Mouse (Mus musculus) lung, postnatal 14 days (tissue): ENCODE measurements around the gene Hmgxb4.
"Not testable (repeated sequence)": the region's sequence is repeated elsewhere in the genome, so short reads cannot be mapped to it uniquely, and the experiment has no call there.

ENCODE experiments used
- DNase-seq: peaks from one replicate; pipeline ENCODE4 v3.0.0; 2021

Hmgxb4 gene

DNA sequence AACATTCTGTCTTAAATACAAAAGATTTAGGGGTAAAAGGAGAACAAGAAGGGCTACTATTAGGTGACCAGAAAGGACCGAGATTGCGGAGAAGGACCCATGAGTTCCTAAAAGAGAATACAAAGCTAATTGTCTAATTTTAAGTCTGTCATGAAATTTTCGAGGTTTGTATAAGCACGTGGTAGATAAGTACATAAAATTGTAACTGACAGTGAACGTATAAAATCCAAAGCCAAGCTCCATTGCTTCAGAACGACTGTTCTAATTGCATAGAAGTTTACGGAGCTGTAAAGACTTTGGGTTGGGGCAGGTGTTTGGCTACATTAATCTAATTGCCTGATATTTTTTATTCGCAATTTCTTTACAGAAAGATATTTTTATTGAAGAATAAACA is at the start of gene Hmgxb4:
TSS of gene Hmgxb4 (plus strand) at position 276 of the 394 bp plus-strand sequence.
- no peak for DNase-seq

DNA sequence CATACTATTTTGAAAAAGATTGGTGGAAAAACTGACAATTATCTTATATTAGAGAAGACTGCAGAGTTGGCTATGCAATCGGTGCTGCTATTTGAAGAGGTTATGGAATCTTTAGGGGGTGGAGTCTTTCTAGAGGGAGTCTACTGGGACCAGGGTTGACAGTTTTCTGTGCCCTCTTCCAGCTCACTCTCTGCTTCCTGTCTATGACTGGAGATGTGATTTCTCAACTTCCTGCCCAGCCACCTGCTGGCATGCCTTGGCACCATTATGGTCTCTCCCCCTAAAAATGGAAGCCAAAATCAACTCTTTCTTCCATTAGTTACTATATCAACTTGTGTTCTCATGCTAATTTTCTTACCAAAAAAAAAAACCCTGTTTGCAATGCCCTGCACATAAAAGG is 43.7 kb upstream of the Hmgxb4 start:
- DNase-seq = no peak

- DNase-seq = no peak
These were observed 29.2 kb upstream of the Hmgxb4 start for GRCm38 (mm10) chr8:74963983-74964382.

GRCm38 (mm10) chr8:74970286-74970685 is 22.9 kb upstream of the Hmgxb4 start:
- DNase-seq = not testable (repeated sequence)

DNA sequence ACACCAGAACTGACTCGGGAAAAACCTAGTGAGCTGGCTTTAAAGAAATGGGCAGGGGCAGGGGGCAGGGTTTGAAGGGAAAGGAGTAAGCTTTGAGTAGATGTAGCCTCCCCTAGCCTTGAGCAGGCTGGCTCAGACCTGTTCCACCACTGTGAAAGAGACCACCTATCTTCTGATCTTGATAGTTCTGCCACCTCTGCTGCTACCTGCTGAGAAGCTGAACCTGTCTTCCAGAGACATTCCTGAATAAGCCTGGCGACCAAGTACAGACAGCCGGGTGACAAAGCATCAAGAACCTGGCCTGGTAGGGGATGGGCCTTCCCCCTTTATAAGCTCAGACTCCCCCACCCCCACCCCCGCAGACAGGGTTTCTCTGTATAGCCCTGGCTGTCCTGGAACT is 21.5 kb upstream of the Hmgxb4 start:
- DNase-seq = no peak

- DNase-seq = no peak
These were observed 20.8 kb upstream of the Hmgxb4 start for GRCm38 (mm10) chr8:74972322-74972883.

- DNase-seq = no peak
These were observed 19.9 kb upstream of the Hmgxb4 start for GRCm38 (mm10) chr8:74973121-74973869.

DNA sequence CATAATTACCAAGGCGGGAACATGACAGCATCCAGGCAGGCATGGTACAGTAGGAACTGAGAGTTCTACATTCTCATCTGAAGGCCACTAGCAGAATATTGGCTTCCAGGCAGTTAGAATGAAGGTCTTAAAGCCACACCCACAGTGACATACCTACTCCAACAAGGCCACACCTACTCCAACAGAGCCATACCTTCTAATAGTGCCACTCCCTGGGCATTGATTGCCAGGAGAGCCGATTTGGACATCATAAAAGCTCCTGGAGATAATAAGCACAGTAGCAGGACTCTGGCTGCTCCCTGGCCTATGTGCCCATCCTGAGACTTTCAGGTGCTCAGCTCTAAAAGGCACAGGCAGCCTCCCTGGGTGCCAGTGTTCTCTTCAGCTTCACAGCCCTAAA is 19.3 kb upstream of the Hmgxb4 start:
- no peak for DNase-seq

DNA sequence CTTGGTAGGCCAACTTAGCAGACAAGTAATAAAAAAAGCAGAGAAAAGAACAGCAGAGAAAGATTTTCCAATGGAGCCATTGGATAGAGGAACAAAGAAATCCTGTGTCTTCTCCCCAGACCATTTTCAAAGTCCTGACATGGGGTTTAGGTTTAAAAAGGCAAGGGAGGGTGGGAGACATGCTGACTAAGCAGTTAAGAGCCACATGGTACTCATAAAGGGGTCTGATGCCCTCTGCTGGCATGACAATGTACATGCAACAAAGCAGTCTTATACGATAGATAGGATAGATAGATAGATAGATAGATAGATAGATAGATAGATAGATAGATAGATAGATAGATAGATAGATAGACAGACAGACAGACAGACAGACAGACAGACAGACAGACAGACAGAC is 15.7 kb upstream of the Hmgxb4 start:
- no peak for DNase-seq

DNA sequence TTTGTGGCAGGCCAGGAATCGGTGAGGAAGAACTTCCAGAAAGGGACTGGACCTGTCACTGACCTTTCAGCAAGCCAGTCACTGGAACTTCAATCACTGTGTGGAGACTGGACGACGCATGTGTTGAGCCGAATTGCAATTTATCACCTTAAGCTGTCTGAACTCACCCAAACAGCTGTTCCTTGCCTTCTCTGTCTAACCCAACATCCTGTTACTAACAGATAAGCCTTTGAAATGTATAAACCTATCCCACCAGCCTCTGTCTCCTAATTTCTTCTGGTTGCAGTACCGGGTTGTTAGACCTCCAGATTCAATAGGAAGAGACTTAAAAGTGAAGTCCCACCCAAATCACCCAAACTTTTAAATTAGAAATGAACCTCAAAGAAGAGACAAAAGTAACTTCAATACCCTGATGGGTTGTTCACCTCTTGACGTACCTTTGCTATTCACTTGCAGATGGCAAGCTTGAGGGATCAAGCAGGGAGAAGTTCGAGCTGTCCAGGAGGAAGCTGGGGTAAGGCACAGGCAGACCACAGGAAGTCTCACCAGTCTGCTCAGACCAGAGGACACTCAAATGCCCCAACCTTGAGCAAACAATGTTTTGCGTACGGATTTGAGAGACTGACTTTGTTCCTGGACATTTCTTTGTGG is 13.0 kb upstream of the Hmgxb4 start:
- peak; percentile 4 for DNase-seq

DNA sequence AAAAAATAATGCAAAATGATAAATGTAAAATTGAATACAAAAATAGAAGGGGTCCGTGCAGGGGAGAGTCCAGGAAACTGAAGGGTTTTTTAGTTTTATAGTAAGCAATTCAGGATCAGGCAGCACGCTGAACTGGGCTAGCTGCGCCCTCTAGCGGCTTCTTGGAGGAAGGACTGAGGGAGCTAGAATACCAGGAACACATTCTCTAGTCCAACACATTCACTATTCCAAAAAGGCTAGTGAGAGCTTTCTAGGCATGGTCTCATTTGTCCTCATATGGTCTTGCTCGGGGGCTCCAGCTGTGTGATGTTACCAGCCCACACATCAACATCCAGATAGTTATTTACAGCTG is 12.5 kb upstream of the Hmgxb4 start:
- peak; percentile 62 for DNase-seq

DNA sequence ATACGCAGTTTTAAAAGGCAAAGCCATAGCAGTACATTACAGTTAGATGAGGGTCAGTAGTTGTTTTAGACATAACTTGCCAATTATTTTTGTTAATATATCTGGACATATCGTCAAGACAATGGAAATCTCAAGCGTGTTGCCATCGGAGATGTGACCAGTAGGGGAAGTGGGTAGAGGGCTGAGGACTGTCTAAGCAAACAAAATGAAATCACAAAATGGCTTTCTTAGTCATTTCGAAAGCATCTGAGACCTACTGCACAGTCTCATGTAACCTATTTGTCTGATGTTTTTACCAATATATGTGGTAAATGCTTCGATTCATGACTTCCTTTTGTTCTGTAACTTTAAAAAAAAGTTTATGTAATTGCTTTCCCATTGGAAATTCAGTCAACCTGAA is 11.3 kb upstream of the Hmgxb4 start:
- no peak for DNase-seq

GRCm38 (mm10) chr8:74987436-74987835 is 5.7 kb upstream of the Hmgxb4 start:
- DNase-seq = no peak

GRCm38 (mm10) chr8:74990021-74990420 is 3.1 kb upstream of the Hmgxb4 start:
- peak; percentile 44 for DNase-seq

- peak; percentile 86 for DNase-seq
These were observed 607 bp downstream of the Hmgxb4 start for GRCm38 (mm10) chr8:74993475-74994451.

GRCm38 (mm10) chr8:74994540-74994939 is 1.4 kb downstream of the Hmgxb4 start:
- DNase-seq = peak; percentile 5

DNA sequence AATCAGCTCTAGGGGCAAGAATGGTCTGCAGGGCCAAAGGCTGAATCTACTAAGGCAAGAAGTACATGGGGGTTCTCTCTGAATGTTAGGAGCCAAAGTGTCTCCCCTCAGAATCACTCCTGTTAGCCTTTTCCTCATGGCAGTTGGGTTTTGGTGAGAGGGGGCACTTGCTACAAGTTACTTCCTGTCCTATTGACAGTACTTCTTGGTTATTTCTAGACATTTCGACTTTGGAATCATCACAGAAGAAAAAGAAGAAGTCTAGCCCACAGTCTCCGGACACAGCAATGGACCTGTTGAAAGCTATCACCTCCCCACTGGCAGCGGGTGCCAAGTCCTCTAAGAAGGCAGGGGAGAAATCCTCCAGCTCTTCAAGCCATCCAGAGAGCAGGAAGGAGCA is 7.3 kb downstream of the Hmgxb4 start:
- DNase-seq = no peak

- DNase-seq = no peak
These were observed 15.7 kb downstream of the Hmgxb4 start for GRCm38 (mm10) chr8:75008826-75009225.

DNA sequence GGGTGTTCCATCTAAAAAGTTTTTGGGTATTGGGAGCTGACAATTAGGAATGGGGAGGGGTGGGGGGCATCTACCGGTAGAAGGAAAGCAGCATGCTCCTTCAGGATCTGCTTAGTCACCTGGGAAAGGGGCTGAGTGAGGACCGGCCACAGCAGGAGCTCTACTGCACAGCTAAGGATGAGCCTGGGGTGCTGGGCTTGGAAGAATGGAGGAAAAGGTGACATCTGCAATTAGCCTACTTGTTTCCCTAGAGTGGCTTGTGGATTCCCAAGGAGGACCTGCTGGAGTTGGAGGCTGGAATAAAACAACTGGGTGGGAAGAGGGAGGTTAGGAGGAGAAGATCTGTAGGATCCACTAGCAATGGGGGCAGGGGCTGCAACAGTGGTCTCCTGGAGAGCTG is 20.4 kb downstream of the Hmgxb4 start:
- DNase-seq = no peak

DNA sequence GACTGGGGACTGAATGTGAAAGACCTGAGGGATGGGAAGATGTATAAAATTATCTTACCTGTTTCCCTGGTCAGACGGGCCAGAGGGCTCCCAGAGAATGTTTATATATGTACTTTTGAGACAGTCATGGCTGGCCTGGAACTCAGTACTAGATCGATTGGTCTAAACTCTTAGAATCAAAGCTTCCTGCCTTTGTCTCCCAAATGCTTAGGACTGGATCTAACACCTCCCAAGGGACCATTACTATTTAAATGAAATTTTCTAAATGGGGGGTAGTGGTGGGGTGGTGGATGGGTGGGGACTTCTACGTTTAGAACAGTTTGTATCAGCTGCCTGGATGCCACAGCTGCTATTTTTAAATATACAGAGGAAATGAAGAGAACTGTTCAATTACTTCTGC is 20.8 kb downstream of the Hmgxb4 start:
- DNase-seq = no peak

GRCm38 (mm10) chr8:75015981-75016380 is 22.8 kb downstream of the Hmgxb4 start:
- DNase-seq = no peak

GRCm38 (mm10) chr8:75016422-75016821 is 23.3 kb downstream of the Hmgxb4 start:
- no peak for DNase-seq

GRCm38 (mm10) chr8:75018274-75018972 is 25.3 kb downstream of the Hmgxb4 start:
- no peak for DNase-seq
